Mouse (Mus musculus): ENCODE measurements around the gene Ice1. TPM values are rescaled to one million over a fixed set of nuclear protein-coding genes. Genes with fewer than 3 reads are reported as not detected.

Gene Ice1
- polyA plus RNA-seq, 1 experiment from 2014 or later = 37.2 TPM

- no peak for ATAC-seq (ENCODE audit: low FRiP score)
- no peak overlapping the region for H3K9ac ChIP-seq
- H3K27ac ChIP-seq = no peak overlapping the region
- H3K4me1 ChIP-seq = no peaks in the 10 kb centered on the region
- 75% methylated on average over 12 of the region's 12 CpGs for WGBS
- H3K27me3 ChIP-seq = no peaks in the 10 kb centered on the region
- H3K4me2 ChIP-seq (replicated peaks) = no peak overlapping the region
- no peak overlapping the region for H3K4me3 ChIP-seq
- H3K36me3 ChIP-seq = peaks cover 87% of the 10 kb centered on the region
- no peaks in the 10 kb centered on the region for H3K9me3 ChIP-seq (replicated peaks)
These were observed 37.3 kb downstream of the Ice1 start for GRCm38 (mm10) chr13:70599964-70600619.

GRCm38 (mm10) chr13:70598941-70599340, 38.5 kb downstream of the Ice1 start:
- H3K27me3 ChIP-seq = no peaks in the 10 kb centered on the region
- H3K36me3 ChIP-seq = peaks cover 87% of the 10 kb centered on the region
- no peak overlapping the region for H3K4me3 ChIP-seq
- no peak for ATAC-seq (ENCODE audit: low FRiP score)
- H3K4me2 ChIP-seq (replicated peaks) = no peak overlapping the region
- H3K9ac ChIP-seq = no peak overlapping the region
- no peaks in the 10 kb centered on the region for H3K4me1 ChIP-seq
- H3K27ac ChIP-seq = no peak overlapping the region
- WGBS = 93% methylated on average over 4 of the region's 4 CpGs
- H3K9me3 ChIP-seq (replicated peaks) = no peaks in the 10 kb centered on the region

- ATAC-seq (ENCODE audit: low FRiP score) = no peak
- Histone ChIP-seq H3K27me3 (no peaks in the 10 kb centered on the region), H3K36me3 (peaks cover 86% of the 10 kb centered on the region), H3K4me3 (no peak overlapping the region), H3K9ac (no peak overlapping the region), H3K4me2 (replicated peaks) (no peak overlapping the region), H3K27ac (no peak overlapping the region), H3K4me1 (no peaks in the 10 kb centered on the region), H3K9me3 (replicated peaks) (no peaks in the 10 kb centered on the region)
- 97% methylated on average over 3 of the region's 3 CpGs for WGBS
These were observed 40.5 kb downstream of the Ice1 start for GRCm38 (mm10) chr13:70596901-70597300.

GRCm38 (mm10) chr13:70590248-70590762, 47.1 kb downstream of the Ice1 start:
- Histone ChIP-seq H3K4me1 (no peaks in the 10 kb centered on the region), H3K4me3 (no peak overlapping the region), H3K4me2 (replicated peaks) (no peak overlapping the region), H3K36me3 (peaks cover 67% of the 10 kb centered on the region), H3K9me3 (replicated peaks) (no peaks in the 10 kb centered on the region), H3K9ac (no peak overlapping the region), H3K27me3 (no peaks in the 10 kb centered on the region), H3K27ac (no peak overlapping the region)
- ATAC-seq (ENCODE audit: low FRiP score) = no peak
- 99% methylated on average over 7 of the region's 7 CpGs for WGBS

- H3K9ac ChIP-seq = no peak overlapping the region
- no peaks in the 10 kb centered on the region for H3K9me3 ChIP-seq (replicated peaks)
- whole genome bisulfite sequencing = 77% methylated on average over 2 of the region's 2 CpGs
- no peak overlapping the region for H3K27ac ChIP-seq
- peaks cover 36% of the 10 kb centered on the region for H3K36me3 ChIP-seq
- no peak overlapping the region for H3K4me2 ChIP-seq (replicated peaks)
- ATAC-seq (ENCODE audit: low FRiP score) = peak; percentile 46
- no peaks in the 10 kb centered on the region for H3K4me1 ChIP-seq
- no peaks in the 10 kb centered on the region for H3K27me3 ChIP-seq
- no peak overlapping the region for H3K4me3 ChIP-seq
These were observed 50.5 kb downstream of the Ice1 start for GRCm38 (mm10) chr13:70586969-70587368.

- peaks cover 6% of the 10 kb centered on the region; the same call in 1 of the 2 replicates for H3K36me3 ChIP-seq
- no peak overlapping the region for H3K4me2 ChIP-seq (replicated peaks)
- no peaks in the 10 kb centered on the region for H3K27me3 ChIP-seq
- H3K4me1 ChIP-seq = no peaks in the 10 kb centered on the region
- no peak overlapping the region for H3K4me3 ChIP-seq
- no peaks in the 10 kb centered on the region for H3K9me3 ChIP-seq (replicated peaks)
- H3K27ac ChIP-seq = no peak overlapping the region
- WGBS = 26% methylated on average over 2 of the region's 2 CpGs
- no peak; the same call in 1 of the 2 replicates for ATAC-seq (ENCODE audit: low FRiP score)
- H3K9ac ChIP-seq = no peak overlapping the region
These were observed 54.9 kb downstream of the Ice1 start for GRCm38 (mm10) chr13:70582517-70582916.

- no peak overlapping the region for H3K9ac ChIP-seq
- no peaks in the 10 kb centered on the region for H3K9me3 ChIP-seq (replicated peaks)
- 92% methylated on average over 4 of the region's 4 CpGs for WGBS
- no peak for ATAC-seq (ENCODE audit: low FRiP score)
- H3K4me3 ChIP-seq = no peak overlapping the region
- no peaks in the 10 kb centered on the region for H3K4me1 ChIP-seq
- no peak overlapping the region for H3K27ac ChIP-seq
- peaks cover 6% of the 10 kb centered on the region; the same call in 1 of the 2 replicates for H3K36me3 ChIP-seq
- no peaks in the 10 kb centered on the region for H3K27me3 ChIP-seq
- no peak overlapping the region for H3K4me2 ChIP-seq (replicated peaks)
These were observed 55.9 kb downstream of the Ice1 start for GRCm38 (mm10) chr13:70581509-70581908.

GRCm38 (mm10) chr13:70574216-70574615, 63.2 kb downstream of the Ice1 start:
- Histone ChIP-seq H3K27me3 (no peaks in the 10 kb centered on the region), H3K4me1 (peaks cover 5% of the 10 kb centered on the region; the same call in 1 of the 2 replicates), H3K4me3 (no peak overlapping the region), H3K36me3 (no peaks in the 10 kb centered on the region), H3K4me2 (replicated peaks) (no peak overlapping the region), H3K9me3 (replicated peaks) (no peaks in the 10 kb centered on the region), H3K27ac (no peak overlapping the region), H3K9ac (no peak overlapping the region)
- WGBS = 93% methylated on average over 1 of the region's 1 CpGs
- no peak for ATAC-seq (ENCODE audit: low FRiP score)

GRCm38 (mm10) chr13:70567889-70568288, 69.5 kb downstream of the Ice1 start:
- H3K27ac ChIP-seq = no peak overlapping the region
- no peaks in the 10 kb centered on the region for H3K9me3 ChIP-seq (replicated peaks)
- H3K4me2 ChIP-seq (replicated peaks) = no peak overlapping the region
- 75% methylated on average over 2 of the region's 2 CpGs for WGBS
- H3K4me3 ChIP-seq = no peak overlapping the region
- H3K4me1 ChIP-seq = no peaks in the 10 kb centered on the region
- H3K9ac ChIP-seq = no peak overlapping the region
- no peaks in the 10 kb centered on the region for H3K27me3 ChIP-seq
- no peaks in the 10 kb centered on the region for H3K36me3 ChIP-seq
- no peak for ATAC-seq (ENCODE audit: low FRiP score)

GRCm38 (mm10) chr13:70553456-70553855, 84.0 kb downstream of the Ice1 start:
- no peak overlapping the region for H3K4me3 ChIP-seq
- H3K27me3 ChIP-seq = no peaks in the 10 kb centered on the region
- no peaks in the 10 kb centered on the region for H3K9me3 ChIP-seq (replicated peaks)
- ATAC-seq (ENCODE audit: low FRiP score) = no peak
- H3K4me1 ChIP-seq = no peaks in the 10 kb centered on the region
- no peaks in the 10 kb centered on the region for H3K36me3 ChIP-seq
- H3K9ac ChIP-seq = no peak overlapping the region
- H3K27ac ChIP-seq = no peak overlapping the region
- H3K4me2 ChIP-seq (replicated peaks) = no peak overlapping the region
- 80% methylated on average over 5 of the region's 5 CpGs for WGBS

- no peaks in the 10 kb centered on the region for H3K36me3 ChIP-seq
- H3K27ac ChIP-seq = no peak overlapping the region; the same call in 1 of the 2 replicates
- H3K4me3 ChIP-seq = no peak overlapping the region
- no peak overlapping the region for H3K9ac ChIP-seq
- H3K4me2 ChIP-seq (replicated peaks) = no peak overlapping the region
- peak; percentile 43; the same call in 1 of the 2 replicates for ATAC-seq (ENCODE audit: low FRiP score)
- no peaks in the 10 kb centered on the region for H3K27me3 ChIP-seq
- peaks cover 8% of the 10 kb centered on the region for H3K4me1 ChIP-seq
- 56% methylated on average over 3 of the region's 3 CpGs for WGBS
- no peaks in the 10 kb centered on the region for H3K9me3 ChIP-seq (replicated peaks)
These were observed 90.0 kb downstream of the Ice1 start for GRCm38 (mm10) chr13:70547457-70547856.

- WGBS = 15% methylated on average over 1 of the region's 1 CpGs
- no peaks in the 10 kb centered on the region for H3K9me3 ChIP-seq (replicated peaks)
- no peak overlapping the region for H3K4me3 ChIP-seq
- H3K9ac ChIP-seq = no peak overlapping the region
- H3K4me1 ChIP-seq = peaks cover 8% of the 10 kb centered on the region
- H3K4me2 ChIP-seq (replicated peaks) = no peak overlapping the region
- no peaks in the 10 kb centered on the region for H3K36me3 ChIP-seq
- ATAC-seq (ENCODE audit: low FRiP score) = no peak
- no peak overlapping the region for H3K27ac ChIP-seq
- H3K27me3 ChIP-seq = no peaks in the 10 kb centered on the region
These were observed 92.2 kb downstream of the Ice1 start for GRCm38 (mm10) chr13:70545261-70545660.

GRCm38 (mm10) chr13:70539842-70540241, 97.6 kb downstream of the Ice1 start:
- no peak overlapping the region for H3K27ac ChIP-seq
- no peak overlapping the region for H3K4me3 ChIP-seq
- ATAC-seq (ENCODE audit: low FRiP score) = no peak
- no peaks in the 10 kb centered on the region for H3K4me1 ChIP-seq
- H3K36me3 ChIP-seq = no peaks in the 10 kb centered on the region
- WGBS = 81% methylated on average over 1 of the region's 1 CpGs
- H3K9ac ChIP-seq = no peak overlapping the region
- no peaks in the 10 kb centered on the region for H3K27me3 ChIP-seq
- H3K4me2 ChIP-seq (replicated peaks) = no peak overlapping the region
- no peaks in the 10 kb centered on the region for H3K9me3 ChIP-seq (replicated peaks)
